Mouse (Mus musculus) neutrophil, adult 5-6 weeks (primary cell): Measurements from ENCODE around the gene Traip. TPM values are rescaled to one million over a fixed set of nuclear protein-coding genes. Genes with fewer than 3 reads are reported as not detected.
"Not testable (repeated sequence)": the region's sequence is repeated elsewhere in the genome, so short reads cannot be mapped to it uniquely, and the experiment has no call there.

Source experiments
- ATAC-seq: fragments of 151-379, 151-347 bp; 2 replicates; pipeline ENCODE4 v1.8.0; 2017; ENCODE audit warnings: mild to moderate bottlenecking, moderate TSS enrichment; ENCODE audit not compliant: insufficient number of reproducible peaks, poor library complexity, low FRiP score, severe bottlenecking; ENCODE audit errors: extremely low read depth
- total RNA-seq: library from RNA; stranded (forward); fragments of 200-1000 nt; gene quantifications from 2 replicates; pipeline ENCODE4 v1.2.3, GENCODE M21; 2017

Gene Traip
- total RNA-seq, 1 experiment from 2014 or later = 1.9 TPM

- peak; percentile 68; the same call in 1 of the 2 replicates for ATAC-seq
These were observed 36.4 kb downstream of the Traip start for GRCm38 (mm10) chr9:107986376-107986775.

GRCm38 (mm10) chr9:107987950-107988349, 38.0 kb downstream of the Traip start:
- ATAC-seq = no peak

GRCm38 (mm10) chr9:107992197-107992596, 42.3 kb downstream of the Traip start, which contains the start of gene Cdhr4:
Gene Cdhr4, plus strand, starts transcription at chr9:107992497.
- no peak for ATAC-seq

GRCm38 (mm10) chr9:107993013-107993412, 43.1 kb downstream of the Traip start:
- no peak for ATAC-seq

- no peak for ATAC-seq
These were observed 44.5 kb downstream of the Traip start for GRCm38 (mm10) chr9:107994464-107994863.

GRCm38 (mm10) chr9:107995513-107995912, 45.6 kb downstream of the Traip start:
- no peak for ATAC-seq

- no peak for ATAC-seq
These were observed 46.1 kb downstream of the Traip start, which contains the start of gene Gm20662 for GRCm38 (mm10) chr9:107996049-107996448. Gene Gm20662, plus strand, starts transcription at chr9:107996349.

GRCm38 (mm10) chr9:108001922-108002770, 52.2 kb downstream of the Traip start, which contains the start of gene Ip6k1:
Gene Ip6k1, plus strand, starts transcription at chr9:108002501.
- ATAC-seq = peak; percentile 98

- ATAC-seq = no peak
These were observed 53.0 kb downstream of the Traip start for GRCm38 (mm10) chr9:108002778-108003530.

GRCm38 (mm10) chr9:108003531-108003890, 53.6 kb downstream of the Traip start:
- ATAC-seq = no peak

- no peak for ATAC-seq
These were observed 58.1 kb downstream of the Traip start for GRCm38 (mm10) chr9:108008041-108008440.

GRCm38 (mm10) chr9:108010385-108010784, 60.4 kb downstream of the Traip start:
- no peak for ATAC-seq

GRCm38 (mm10) chr9:108013577-108013976, 63.6 kb downstream of the Traip start:
- not testable (repeated sequence) for ATAC-seq

- no peak for ATAC-seq
These were observed 67.2 kb downstream of the Traip start for GRCm38 (mm10) chr9:108017127-108017526.

- no peak for ATAC-seq
These were observed 70.8 kb downstream of the Traip start for GRCm38 (mm10) chr9:108020741-108021140.

Other genes starting within 250 kb of the Traip start
- 0.12 and 0.35 TPM in 2 replicates for gene Sema3f, start 239.7 kb upstream of the Traip start, total RNA-seq
- 662 and 675 TPM in 2 replicates for gene Rbm5, start 179.1 kb upstream of the Traip start, total RNA-seq
- 178 and 218 TPM in 2 replicates for gene Rbm6, start 76.9 kb upstream of the Traip start, total RNA-seq
- gene Mon1a, start 62.0 kb upstream of the Traip start, total RNA-seq = 18.4 and 20.3 TPM in 2 replicates
- 0.25 and 3.0 TPM in 2 replicates for gene Mst1r, start 43.3 kb upstream of the Traip start, total RNA-seq
- not detected in 2 replicates for gene Actl11, start 21.7 kb upstream of the Traip start, total RNA-seq
- gene Camkv, start 14.5 kb upstream of the Traip start, total RNA-seq = not detected in 2 replicates
- 177 and 211 TPM in 2 replicates for gene Uba7, start 25.4 kb downstream of the Traip start, total RNA-seq
- gene Gm20661, start 32.9 kb downstream of the Traip start, total RNA-seq = not detected in 2 replicates
- 2.9 and 4.2 TPM in 2 replicates for gene Inka1, start 35.7 kb downstream of the Traip start, total RNA-seq
- gene Cdhr4, start 42.4 kb downstream of the Traip start, total RNA-seq = 0.98 TPM in 1 of 2 replicates, not detected in the other
- gene Gm20662, start 46.2 kb downstream of the Traip start, total RNA-seq = 4.9 TPM in 1 of 2 replicates, not detected in the other
- gene Ip6k1, start 52.4 kb downstream of the Traip start, total RNA-seq = 230 and 268 TPM in 2 replicates
- gene Gmppb, start 99.1 kb downstream of the Traip start, total RNA-seq = 11.2 and 13.1 TPM in 2 replicates
- gene Amigo3, start 103.0 kb downstream of the Traip start, total RNA-seq = 3.6 and 4.5 TPM in 2 replicates
- gene Mst1, start 130.3 kb downstream of the Traip start, total RNA-seq = not detected in 2 replicates
- 62.7 and 90.3 TPM in 2 replicates for gene Rnf123, start 133.2 kb downstream of the Traip start, total RNA-seq
- gene Apeh, start 144.5 kb downstream of the Traip start, total RNA-seq = 74.5 and 116 TPM in 2 replicates
- 0.12 and 0.23 TPM in 2 replicates for gene Bsn, start 240.2 kb downstream of the Traip start, total RNA-seq